Mouse (Mus musculus): ENCODE results near the gene Gm8138.
"Not testable (repeated sequence)": the region's sequence is repeated elsewhere in the genome, so short reads cannot be mapped to it uniquely, and the experiment has no call there.

Gene Gm8138

DNA sequence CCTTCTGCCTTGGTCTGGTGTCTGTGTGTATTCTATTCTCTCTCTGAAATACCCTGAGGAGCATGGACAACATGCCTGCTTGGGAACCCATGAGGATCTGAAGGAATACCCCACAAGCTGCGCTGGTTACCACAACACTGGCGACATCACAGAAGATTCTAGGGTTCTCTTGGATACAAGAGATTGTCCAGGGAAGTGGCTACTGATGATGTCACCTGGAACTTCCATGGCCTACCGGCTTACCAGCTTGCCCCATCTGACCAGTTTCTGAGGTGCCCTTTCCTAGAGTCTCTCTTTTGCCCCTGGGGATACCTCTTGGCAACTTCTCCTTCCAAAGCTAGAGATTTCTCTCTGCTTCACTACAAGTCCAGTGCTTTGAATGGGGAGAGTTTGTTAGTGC lies at the start of gene Gm8138:
Gene Gm8138 (minus strand): TSS at position 101 of the 400 bp plus-strand sequence.
- not testable (repeated sequence) for DNase-seq (ENCODE audit: low spot score in 2 of 2)

DNA sequence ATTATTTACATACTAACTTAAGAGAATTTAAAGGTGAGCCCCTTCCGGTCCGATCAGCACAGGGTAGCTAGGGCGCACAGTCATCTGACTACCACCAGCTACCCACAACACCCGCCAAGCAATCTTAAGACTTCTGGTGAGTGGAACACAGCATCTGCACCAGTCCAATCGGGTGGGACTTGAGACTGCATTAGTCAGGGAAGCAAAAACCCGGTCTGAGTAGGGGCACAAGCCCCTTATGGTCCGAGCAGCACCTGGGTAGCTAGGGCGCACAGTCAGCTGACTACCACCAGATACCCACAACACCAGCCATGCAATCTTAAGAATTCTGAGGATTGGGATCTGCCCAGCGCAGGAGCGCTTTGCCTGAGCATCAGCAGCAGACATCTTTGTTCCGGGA lies 54.4 kb downstream of the Gm8138 start:
- not testable (repeated sequence) for DNase-seq (ENCODE audit: low spot score in 2 of 2)

Data from frontal cortex, postnatal 10 days (tissue).